Mouse (Mus musculus) heart, adult 2 months (tissue): ENCODE data around the gene Akr1a1. TPM values are rescaled to one million over a fixed set of nuclear protein-coding genes. Genes with fewer than 3 reads are reported as not detected.

Experiments
- DNase-seq, 2 experiments: peaks; one replicate each; pipeline ENCODE4 v3.0.0; 2021
- H3K27ac ChIP-seq: fragments of 200-600 bp; 2 replicates; pipeline ENCODE4 v1.8.1; 2022
- H3K27me3 ChIP-seq: fragments of 200-500 bp; 2 replicates; pipeline ENCODE4 v1.6.1; 2012; ENCODE audit warnings: mild to moderate bottlenecking, low read length, inconsistent platforms, mixed read lengths; ENCODE audit not compliant: control insufficient read depth, insufficient read depth
- H3K36me3 ChIP-seq: fragments of 200-500 bp; 2 replicates; pipeline ENCODE4 v1.6.1; 2012; ENCODE audit warnings: low read length, inconsistent platforms; ENCODE audit not compliant: control insufficient read depth, insufficient read depth
- H3K4me1 ChIP-seq: fragments of 200-500 bp; 2 replicates; pipeline ENCODE4 v1.6.1; 2011; ENCODE audit warnings: low read length; ENCODE audit not compliant: control insufficient read depth, insufficient read depth
- H3K4me3 ChIP-seq: fragments of 200-600 bp; 2 replicates; pipeline ENCODE4 v1.8.1; 2022
- H3K79me2 ChIP-seq: fragments of 200-500 bp; replicated peaks from 2 replicates; pipeline ENCODE4 v1.6.1; 2012; ENCODE audit warnings: mild to moderate bottlenecking, inconsistent platforms, low read length, moderate library complexity, mixed read lengths; ENCODE audit not compliant: control insufficient read depth, insufficient read depth
- H3K9ac ChIP-seq: fragments of 200-500 bp; 2 replicates; pipeline ENCODE4 v1.6.1; 2012; ENCODE audit warnings: low read depth, mild to moderate bottlenecking, control low read depth, inconsistent platforms, low read length, mixed read lengths
- CTCF ChIP-seq: fragments of 200-600 bp; IDR thresholded peaks from 2 replicates; pipeline ENCODE4 v1.8.1; 2022; ENCODE audit warnings: antibody characterized with exemption, mild to moderate bottlenecking, moderate library complexity
- EP300 ChIP-seq: fragments of 200-500 bp; IDR thresholded peaks from 2 replicates; pipeline ENCODE4 v1.6.1; 2011; ENCODE audit warnings: low read depth, low read length, control low read depth; ENCODE audit not compliant: insufficient read depth
- POLR2A ChIP-seq: fragments of 200-500 bp; IDR thresholded peaks from 2 replicates; pipeline ENCODE4 v1.6.1; 2011; ENCODE audit warnings: mild to moderate bottlenecking, low read depth, low read length, control low read depth; ENCODE audit not compliant: insufficient read depth
- WGBS: fragments of 180-500 bp; shearing (Covaris S2); methylation state at CpG from one replicate; pipeline ENCODE4 v1.1.7; 2018; 5-methylcytosine and 5-hydroxymethylcytosine counted together
- intact Hi-C: fragments of 180-260 bp; cut with DNase I; formaldehyde crosslinking; loops from one replicate; pipeline ENCODE4 v1.15.1; 2025
- polyA plus RNA-seq: library from polyadenylated mRNA; depleted of rRNA; stranded (reverse); fragments of >200 nt; gene quantifications from 2 replicates; pipeline ENCODE4 v1.2.3, GENCODE M21; 2012
- total RNA-seq, 2 experiments: library from RNA; stranded (reverse); gene quantifications; 2 replicates each; pipeline ENCODE4 v1.2.3; 2021

Akr1a1 gene
- total and polyA plus RNA-seq, 3 experiments = 247 to 289 (median 281) TPM

DNA sequence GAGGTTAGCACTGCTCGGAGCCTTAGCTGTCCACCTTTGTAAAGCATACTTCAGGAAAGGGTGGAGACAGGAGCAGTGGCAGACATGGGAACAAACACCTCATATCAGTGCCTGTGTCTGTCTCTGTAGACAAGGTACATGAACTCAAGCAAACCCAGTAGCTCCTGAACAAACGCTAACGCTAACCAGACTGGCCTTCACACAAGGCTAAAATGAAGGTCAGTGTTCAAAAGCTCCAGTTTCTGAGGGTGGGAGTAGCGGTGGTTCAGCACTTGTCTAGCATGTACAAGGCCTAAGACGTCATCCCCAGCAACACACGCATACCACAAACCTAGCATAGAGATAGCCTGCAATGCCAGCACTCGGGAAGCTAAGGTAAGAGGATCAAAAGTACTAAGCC, 5.9 kb downstream of the Akr1a1 start:
- intact Hi-C loops = no loop called here
- Histone ChIP-seq H3K36me3 (peaks cover 58% of the 10 kb centered on the region), H3K27me3 (no peaks in the 10 kb centered on the region), H3K4me1 (peaks cover 18% of the 10 kb centered on the region), H3K4me3 (no peak overlapping the region), H3K27ac (no peak overlapping the region), H3K79me2 (peaks cover 10% of the 10 kb centered on the region), H3K9ac (no peak overlapping the region)
- TF ChIP-seq CTCF (no peak), POLR2A (no peak), EP300 (no peak)
- WGBS = 43% methylated on average over 7 of the region's 7 CpGs
- DNase-seq = no peak

GRCm38 (mm10) chr4:116644326-116644725, 7.2 kb downstream of the Akr1a1 start:
- Histone ChIP-seq H3K36me3 (peaks cover 53% of the 10 kb centered on the region), H3K4me3 (no peak overlapping the region), H3K27ac (no peak overlapping the region), H3K79me2 (peaks cover 7% of the 10 kb centered on the region), H3K27me3 (no peaks in the 10 kb centered on the region), H3K9ac (no peak overlapping the region), H3K4me1 (peaks cover 15% of the 10 kb centered on the region)
- no peak for DNase-seq
- WGBS = 31% methylated on average over 6 of the region's 6 CpGs
- TF ChIP-seq CTCF (peak; percentile 65), EP300 (peak; percentile 56; the same call in 1 of the 2 replicates), POLR2A (no peak)
- intact Hi-C loops = no loop called here

DNA sequence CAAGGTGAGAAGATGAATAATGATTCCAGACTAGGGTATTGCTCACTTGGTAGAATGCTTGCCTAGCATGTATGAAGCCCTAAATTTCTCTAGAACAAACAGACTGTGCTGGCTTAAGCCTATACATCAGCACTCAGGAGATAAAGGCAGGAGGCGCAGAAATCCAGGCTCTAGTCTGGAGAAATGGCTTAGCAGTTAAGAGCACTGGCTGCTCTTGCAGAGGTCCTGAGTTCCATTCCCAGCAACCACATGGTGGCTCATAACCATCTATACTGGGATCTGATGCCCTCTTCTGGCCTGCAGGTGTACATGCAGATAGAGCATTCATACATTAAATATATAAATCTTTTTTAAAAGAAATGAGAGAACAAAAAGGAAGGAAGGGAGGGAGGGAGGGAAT, 9.4 kb downstream of the Akr1a1 start:
- H3K27ac ChIP-seq = no peak overlapping the region
- TF ChIP-seq CTCF (peak; percentile 44), POLR2A (no peak), EP300 (no peak)
- peaks cover 11% of the 10 kb centered on the region for H3K4me1 ChIP-seq
- no peak overlapping the region for H3K4me3 ChIP-seq
- no peak overlapping the region for H3K9ac ChIP-seq
- peaks cover 4% of the 10 kb centered on the region for H3K79me2 ChIP-seq
- no peaks in the 10 kb centered on the region for H3K27me3 ChIP-seq
- whole genome bisulfite sequencing = 84% methylated on average over 1 of the region's 1 CpGs
- DNase-seq = no peak
- peaks cover 36% of the 10 kb centered on the region for H3K36me3 ChIP-seq
- intact Hi-C loops = no loop called here

- 90% methylated on average over 6 of the region's 6 CpGs for WGBS
- TF ChIP-seq POLR2A = no peak
- TF ChIP-seq EP300 = no peak
Measured at GRCm38 (mm10) chr4:116638821-116639220, 12.7 kb downstream of the Akr1a1 start.

DNA sequence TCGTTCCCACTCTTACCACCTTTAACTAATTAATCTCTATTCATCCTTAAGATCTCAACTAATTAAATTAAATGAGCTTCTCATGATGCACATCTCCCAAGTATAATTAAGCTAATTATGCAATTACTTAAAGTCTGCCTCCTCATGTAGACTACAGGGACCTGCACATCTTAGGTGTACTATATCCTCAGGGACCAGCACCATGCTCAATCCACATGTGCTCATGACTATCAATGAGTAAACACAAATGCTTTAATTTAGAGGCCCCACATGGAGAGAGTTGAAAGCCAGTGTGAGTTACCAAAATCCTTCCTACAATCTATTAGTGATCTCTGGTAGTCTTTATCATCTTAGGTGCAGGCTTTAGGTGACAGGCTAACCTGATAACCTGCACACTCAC, 16.3 kb downstream of the Akr1a1 start:
- no peaks in the 10 kb centered on the region for H3K4me1 ChIP-seq
- H3K9ac ChIP-seq = no peak overlapping the region
- intact Hi-C loops = no loop called here
- H3K79me2 ChIP-seq = no peaks in the 10 kb centered on the region
- 92% methylated on average over 1 of the region's 1 CpGs for WGBS
- no peaks in the 10 kb centered on the region for H3K27me3 ChIP-seq
- DNase-seq = no peak
- no peak overlapping the region for H3K27ac ChIP-seq
- TF ChIP-seq EP300 (no peak), POLR2A (no peak), CTCF (no peak)
- no peak overlapping the region for H3K4me3 ChIP-seq
- peaks cover 2% of the 10 kb centered on the region for H3K36me3 ChIP-seq

More at GRCm38 (mm10) chr4:116638821-116639220, 12.7 kb downstream of the Akr1a1 start:
- H3K36me3 ChIP-seq = peaks cover 23% of the 10 kb centered on the region
- H3K4me1 ChIP-seq = no peaks in the 10 kb centered on the region
- intact Hi-C loops = no loop called here
- no peaks in the 10 kb centered on the region for H3K27me3 ChIP-seq
- no peak for DNase-seq
- peaks cover 1% of the 10 kb centered on the region; the same call in 1 of the 2 replicates for H3K79me2 ChIP-seq
- no peak overlapping the region for H3K9ac ChIP-seq
- H3K27ac ChIP-seq = no peak overlapping the region
- no peak overlapping the region for H3K4me3 ChIP-seq

GRCm38 (mm10) chr4:116627722-116628662, 23.5 kb downstream of the Akr1a1 start, which contains the start of gene Nasp:
Gene Nasp, minus strand, starts transcription at chr4:116627941.
- peak; percentile 78 to 87 for DNase-seq
- no peaks in the 10 kb centered on the region for H3K27me3 ChIP-seq
- intact Hi-C loops = loop anchor here (1.0 to 2.0 kb wide), 2 partner anchors 23 to 57 kb away; partner anchors contain the start of genes Akr1a1 and Prdx1
- peak within 1 kb of the TSS; percentile 99 for H3K4me3 ChIP-seq
- no peaks in the 10 kb centered on the region; the same call in 1 of the 2 replicates for H3K36me3 ChIP-seq
- H3K4me1 ChIP-seq = peaks cover 3% of the 10 kb centered on the region; the same call in 1 of the 2 replicates
- peak within 1 kb of the TSS; percentile 94 for H3K9ac ChIP-seq
- TF ChIP-seq EP300 (no peak), POLR2A (no peak; the same call in 1 of the 2 replicates), CTCF (no peak)
- WGBS = 8% methylated on average over 23 of the region's 23 CpGs
- H3K79me2 ChIP-seq = peaks cover 2% of the 10 kb centered on the region; the same call in 1 of the 2 replicates
- H3K27ac ChIP-seq = peak within 1 kb of the TSS; percentile 85
